Mouse (Mus musculus) ES-Bruce4 (cell line): ENCODE measurements at regions not wholly inside any gene's neighbourhood (a gene's known extent, or its start where the extent isn't known, plus 50 kb on each side); places are given as distances from the start of the nearest gene placed in this dataset.

Experiments
- CTCF ChIP-seq: IDR thresholded peaks from one replicate; pipeline ENCODE4 v1.8.1; 2011; ENCODE audit warnings: low read depth, low read length
- EP300 ChIP-seq: IDR thresholded peaks from 2 replicates; pipeline ENCODE4 v1.6.1; 2011; ENCODE audit warnings: low read depth, low read length; ENCODE audit not compliant: insufficient read depth
- POLR2A ChIP-seq: IDR thresholded peaks from one replicate; pipeline ENCODE4 v1.8.1; 2011; ENCODE audit warnings: low read length; ENCODE audit not compliant: insufficient read depth

DNA sequence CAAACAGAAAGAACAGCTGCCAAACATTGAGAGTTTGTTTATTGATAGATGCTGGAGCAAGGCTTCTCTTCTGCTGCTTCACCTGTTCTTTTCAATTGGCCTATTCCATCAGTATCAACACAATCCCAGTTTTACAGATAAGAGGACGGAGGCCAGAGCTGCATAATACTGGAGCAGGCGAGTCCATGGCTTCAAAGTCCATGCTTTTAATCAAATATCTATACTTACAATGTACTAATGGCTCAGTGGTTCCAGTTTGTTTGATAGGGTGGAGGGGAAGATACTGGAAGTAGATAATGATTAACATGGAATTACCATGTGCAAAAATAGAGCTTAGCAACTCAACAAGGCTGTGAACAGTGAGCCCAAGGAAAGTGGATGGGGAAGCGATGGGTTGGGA is 163.2 kb upstream of the Tent5a start:
- TF ChIP-seq CTCF: no peak
- TF ChIP-seq EP300: no peak
- no peak for TF ChIP-seq POLR2A
